In the genomic region with DNA sequence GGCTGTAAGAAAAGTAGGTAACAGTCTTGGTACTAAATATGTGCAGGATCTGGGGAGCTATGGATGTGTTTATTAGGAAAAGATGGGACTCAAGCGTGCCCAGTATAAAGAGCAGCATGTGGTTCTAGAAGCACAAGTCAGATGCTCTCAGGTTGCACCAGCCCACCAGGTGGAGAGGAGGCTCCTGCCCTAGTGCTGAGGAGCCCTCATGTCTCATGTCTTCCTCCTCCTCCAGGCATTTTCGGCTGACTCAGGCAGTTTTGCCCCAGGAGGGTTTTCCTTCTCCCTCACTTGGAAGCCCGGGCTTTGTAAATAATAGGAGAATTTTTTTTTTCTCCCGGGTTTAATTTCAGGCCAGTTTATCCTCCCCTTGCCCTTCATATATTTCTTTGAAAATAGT, we compare ENCODE assay signal across 15 mouse cellular contexts.
A peak's percentile ranks its signal among the peaks of the same experiment; 100 is the strongest.
DNase-seq lines count a peak whose midpoint lies in the region; ATAC-seq and TF ChIP-seq lines count a peak whose summit lies in the region.
"Had no signal": no experiment of that assay in that cellular context is flagged by ENCODE, and none has a peak within 500 bp of the region (broad histone marks: within the 10 kb centered on the region; RNA-seq: fewer than 3 reads in every experiment).

No protein-coding gene starts in this region.

- no peak for ATAC-seq in heart, embryonic 13.5 days (ENCODE audit: extremely low read depth, insufficient number of reproducible peaks, low FRiP score, low TSS enrichment)
- peak; percentile 66 for ATAC-seq in kidney, embryonic 16.5 days (ENCODE audit: low FRiP score, low TSS enrichment)
- ATAC-seq in stomach, postnatal 0 days (ENCODE audit: low FRiP score, low TSS enrichment) = no peak

- H3K4me3 ChIP-seq in heart, embryonic 13.5 days = 0 out of 2 replicates have a peak overlapping the region, but pooled peaks have one; percentile 21
- no peak overlapping the region for H3K4me3 ChIP-seq in heart, adult 2 months
- no peak overlapping the region for H3K4me3 ChIP-seq in kidney, embryonic 16.5 days (ENCODE audit: low read length)
- H3K4me3 ChIP-seq in stomach, postnatal 0 days (ENCODE audit: low read depth, low read length) = no peak overlapping the region
- H3K4me3 ChIP-seq: embryonic facial prominence, embryonic 12.5 days; limb, embryonic 13.5 days; megakaryocyte, embryonic 14.5 days; neural tube, embryonic 12.5 days had no signal

- H3K9ac ChIP-seq in heart, embryonic 13.5 days = peak overlapping the region; percentile 70
- no peak overlapping the region for H3K9ac ChIP-seq in heart, adult 2 months (ENCODE audit: low read depth, low read length)
- H3K9ac ChIP-seq in kidney, embryonic 16.5 days (replicated peaks; ENCODE audit: low read length) = no peak overlapping the region
- no peak overlapping the region for H3K9ac ChIP-seq in stomach, postnatal 0 days (ENCODE audit: low read length)
- H3K9ac ChIP-seq: embryonic facial prominence, embryonic 12.5 days; hindbrain, embryonic 14.5 days; limb, embryonic 13.5 days; neural tube, embryonic 12.5 days had no signal

- no peak for TF ChIP-seq EP300 in heart, adult 2 months (IDR thresholded peaks at IDR 0.05; ENCODE audit: insufficient read depth, low read depth, low read length)
- TF ChIP-seq EP300 in stomach, postnatal 0 days (optimal IDR thresholded peaks at IDR 0.05) = no peak

- WGBS in heart, embryonic 13.5 days = 45% methylated on average over 4 of the region's 4 CpGs
- WGBS in heart, adult 2 months = 17% methylated on average over 4 of the region's 4 CpGs
- 15% methylated on average over 4 of the region's 4 CpGs for WGBS in kidney, embryonic 16.5 days
- 28% methylated on average over 4 of the region's 4 CpGs for WGBS in stomach, postnatal 0 days

- intact Hi-C loops in heart, adult 2 months (cut with DNase I) = no loop called here

- H3K79me2 ChIP-seq in heart, adult 2 months (replicated peaks; ENCODE audit: control insufficient read depth, insufficient read depth, low read length) = peaks cover 3% of the 10 kb centered on the region; the same call in 1 of the 2 replicates

- DNase-seq in heart, adult 2 months = no peak
- DNase-seq in kidney, adult 18-20 months = no peak
- peak; percentile 11 for DNase-seq in testis, postnatal 14 days (ENCODE audit: low spot score)
- DNase-seq in testis, postnatal 10 days (ENCODE audit: low spot score) = no peak
- no peak for DNase-seq in stomach, postnatal 0 days (ENCODE audit: low spot score)
- no peak for DNase-seq in left cerebral cortex, adult 11 months (ENCODE audit: low spot score)
- DNase-seq: thymus, postnatal 14 days had no signal

- TF ChIP-seq POLR2A in heart, adult 2 months (IDR thresholded peaks at IDR 0.05; ENCODE audit: insufficient read depth, low read depth, low read length) = no peak

- H3K36me3 ChIP-seq in heart, embryonic 13.5 days = peaks cover 9% of the 10 kb centered on the region
- H3K36me3 ChIP-seq in heart, adult 2 months (ENCODE audit: control insufficient read depth, insufficient read depth, low read length) = peaks cover 49% of the 10 kb centered on the region
- H3K36me3 ChIP-seq in kidney, embryonic 16.5 days (ENCODE audit: insufficient read depth, low read length) = 0 out of 2 replicates have a peak, but pooled peaks cover 2% of the 10 kb centered on the region
- H3K36me3 ChIP-seq in stomach, postnatal 0 days (ENCODE audit: control insufficient read depth, insufficient read depth, low read length) = no peaks in the 10 kb centered on the region
- H3K36me3 ChIP-seq: embryonic facial prominence, embryonic 12.5 days; limb, embryonic 13.5 days; neural tube, embryonic 12.5 days had no signal

- H3K4me1 ChIP-seq in heart, embryonic 13.5 days = peaks cover 55% of the 10 kb centered on the region
- H3K4me1 ChIP-seq in heart, adult 2 months (ENCODE audit: control insufficient read depth, insufficient read depth, low read length) = peaks cover 20% of the 10 kb centered on the region
- H3K4me1 ChIP-seq in kidney, embryonic 16.5 days (ENCODE audit: insufficient read depth, low read length) = peaks cover 30% of the 10 kb centered on the region
- H3K4me1 ChIP-seq in stomach, postnatal 0 days (replicated peaks; ENCODE audit: control insufficient read depth, insufficient read depth) = no peaks in the 10 kb centered on the region
- H3K4me1 ChIP-seq: megakaryocyte, embryonic 14.5 days had no signal

- peak overlapping the region; percentile 55 for H3K4me2 ChIP-seq in heart, embryonic 13.5 days
- H3K4me2 ChIP-seq in kidney, embryonic 16.5 days (replicated peaks; ENCODE audit: low read depth, low read length) = peak overlapping the region; percentile 37; the same call in 1 of the 2 replicates
- 0 out of 2 replicates have a peak overlapping the region, but pooled peaks have one; percentile 3 for H3K4me2 ChIP-seq in stomach, postnatal 0 days (replicated peaks; ENCODE audit: low read depth)
- H3K4me2 ChIP-seq: embryonic facial prominence, embryonic 12.5 days; hindbrain, embryonic 14.5 days; limb, embryonic 13.5 days; neural tube, embryonic 12.5 days had no signal

- H3K27me3 ChIP-seq in heart, embryonic 13.5 days (replicated peaks) = no peaks in the 10 kb centered on the region
- H3K27me3 ChIP-seq in heart, adult 2 months (ENCODE audit: control insufficient read depth, insufficient read depth, low read length) = no peaks in the 10 kb centered on the region
- no peaks in the 10 kb centered on the region for H3K27me3 ChIP-seq in kidney, embryonic 16.5 days (ENCODE audit: insufficient read depth, low read length)
- H3K27me3 ChIP-seq in stomach, postnatal 0 days (ENCODE audit: control insufficient read depth, insufficient read depth, low read length) = no peaks in the 10 kb centered on the region
- H3K27me3 ChIP-seq: embryonic facial prominence, embryonic 12.5 days; limb, embryonic 13.5 days; neural tube, embryonic 12.5 days had no signal

- no peaks in the 10 kb centered on the region for H3K9me3 ChIP-seq in heart, embryonic 13.5 days
- no peaks in the 10 kb centered on the region for H3K9me3 ChIP-seq in kidney, embryonic 16.5 days (ENCODE audit: low read length)
- no peaks in the 10 kb centered on the region for H3K9me3 ChIP-seq in stomach, postnatal 0 days (ENCODE audit: control insufficient read depth, low read length)
- H3K9me3 ChIP-seq: embryonic facial prominence, embryonic 12.5 days; G1E; limb, embryonic 13.5 days; megakaryocyte, embryonic 14.5 days; neural tube, embryonic 12.5 days had no signal

- TF ChIP-seq CTCF in heart, adult 2 months (IDR thresholded peaks at IDR 0.05) = no peak
- no peak for TF ChIP-seq CTCF in stomach, postnatal 0 days (IDR thresholded peaks at IDR 0.05; ENCODE audit: low read depth)

- H3K27ac ChIP-seq in heart, embryonic 13.5 days (replicated peaks) = peak overlapping the region; percentile 46
- H3K27ac ChIP-seq in heart, adult 2 months = no peak overlapping the region; the same call in 1 of the 2 replicates
- peak overlapping the region; percentile 51 for H3K27ac ChIP-seq in kidney, embryonic 16.5 days (ENCODE audit: low read length)
- no peak overlapping the region for H3K27ac ChIP-seq in stomach, postnatal 0 days (replicated peaks)
- H3K27ac ChIP-seq: embryonic facial prominence, embryonic 12.5 days; hindbrain, embryonic 14.5 days; limb, embryonic 13.5 days; neural tube, embryonic 12.5 days had no signal

Comparison
In these comparisons a context has a peak if more than half of its experiments do, and no peak if none do; other contexts are left out.
1. H3K27ac ChIP-seq: peak in heart, embryonic 13.5 days (single experiment) and kidney, embryonic 16.5 days (single experiment); none in heart, adult 2 months (single experiment) and stomach, postnatal 0 days (single experiment).
2. H3K4me2 ChIP-seq: peak in every context shown above with its lines; median percentile 55 in heart, embryonic 13.5 days; 37 in kidney, embryonic 16.5 days; 3 in stomach, postnatal 0 days.